Mouse (Mus musculus) limb, embryonic 11.5 days (tissue): ENCODE results near the gene Cdca3. TPM values are rescaled to one million over a fixed set of nuclear protein-coding genes. Genes with fewer than 3 reads are reported as not detected.

Experiments used
- ATAC-seq: fragments of 200-750 bp; cut with Nextera tagmentation; 2 replicates; pipeline ENCODE4 v1.8.0; 2017; ENCODE audit warnings: low read depth; ENCODE audit not compliant: insufficient number of reproducible peaks, low FRiP score, low TSS enrichment
- DNase-seq: peaks from one replicate; pipeline ENCODE4 v3.0.0-alpha.2; 2015; ENCODE audit warnings: low spot score
- H3K27ac ChIP-seq: fragments of 300-500 bp; sonication (generic); replicated peaks from 2 replicates; pipeline ENCODE4 v1.5.1; 2014; ENCODE audit warnings: low read depth, mild to moderate bottlenecking, low read length
- H3K27me3 ChIP-seq: fragments of 300-500 bp; sonication (generic); 2 replicates; pipeline ENCODE4 v1.6.1; 2014; ENCODE audit warnings: mild to moderate bottlenecking, low read length, mixed read lengths; ENCODE audit not compliant: control insufficient read depth, insufficient read depth
- H3K36me3 ChIP-seq: fragments of 300-500 bp; sonication (generic); 2 replicates; pipeline ENCODE4 v1.6.1; 2014; ENCODE audit warnings: mild to moderate bottlenecking, low read length, moderate library complexity, mixed read lengths; ENCODE audit not compliant: control insufficient read depth, insufficient read depth
- H3K4me1 ChIP-seq: fragments of 300-500 bp; sonication (generic); 2 replicates; pipeline ENCODE4 v1.6.1; 2014; ENCODE audit warnings: low read length, mixed read lengths; ENCODE audit not compliant: control insufficient read depth, insufficient read depth
- H3K4me2 ChIP-seq: fragments of 300-500 bp; sonication (generic); 2 replicates; pipeline ENCODE4 v1.6.1; 2014; ENCODE audit warnings: low read depth, mild to moderate bottlenecking, moderate library complexity; ENCODE audit not compliant: severe bottlenecking
- H3K4me3 ChIP-seq: fragments of 300-500 bp; sonication (generic); 2 replicates; pipeline ENCODE4 v1.5.1; 2014; ENCODE audit warnings: low read depth, low read length
- H3K9ac ChIP-seq: fragments of 300-500 bp; sonication (generic); 2 replicates; pipeline ENCODE4 v1.6.1; 2014; ENCODE audit warnings: mild to moderate bottlenecking, low read length
- H3K9me3 ChIP-seq: fragments of 300-500 bp; sonication (generic); 2 replicates; pipeline ENCODE4 v1.6.1; 2016; ENCODE audit warnings: low read length; ENCODE audit not compliant: control insufficient read depth
- WGBS: fragments of 180-500 bp; shearing (Covaris S2); extraction: QIAGEN DNeasy Blood & Tissue Kit; methylation state at CpG from one replicate; pipeline ENCODE4 v1.1.7; 2014; 5-methylcytosine and 5-hydroxymethylcytosine counted together
- polyA plus RNA-seq: library from polyadenylated mRNA; unstranded; fragments of >200 nt; fragmentation: Nextera tagmentation; extraction: Ambion mirVana; gene quantifications from 2 replicates; pipeline ENCODE4 v1.2.1, GENCODE M21; 2014

Cdca3 gene
- polyA plus RNA-seq, 1 experiment from 2014 or later = 243 TPM

GRCm38 (mm10) chr6:124811403-124811665 is 18.0 kb upstream of the Cdca3 start:
- no peak overlapping the region for H3K4me2 ChIP-seq
- peaks cover 9% of the 10 kb centered on the region for H3K36me3 ChIP-seq
- H3K27ac ChIP-seq = no peak overlapping the region
- peaks cover 19% of the 10 kb centered on the region; the same call in 1 of the 2 replicates for H3K4me1 ChIP-seq
- ATAC-seq = no peak
- H3K9me3 ChIP-seq = no peaks in the 10 kb centered on the region
- DNase-seq = no peak
- 92% methylated on average over 4 of the region's 4 CpGs for WGBS
- no peak overlapping the region for H3K4me3 ChIP-seq
- H3K9ac ChIP-seq = no peak overlapping the region
- H3K27me3 ChIP-seq = no peaks in the 10 kb centered on the region

- ATAC-seq (no peak), DNase-seq (no peak)
- Histone ChIP-seq H3K4me1 (peaks cover 16% of the 10 kb centered on the region; the same call in 1 of the 2 replicates), H3K9ac (peak overlapping the region; percentile 22; the same call in 1 of the 2 replicates), H3K27ac (no peak overlapping the region), H3K27me3 (no peaks in the 10 kb centered on the region), H3K4me2 (peak overlapping the region; percentile 82), H3K9me3 (no peaks in the 10 kb centered on the region), H3K36me3 (peaks cover 11% of the 10 kb centered on the region), H3K4me3 (peak overlapping the region; percentile 91)
- 85% methylated on average over 24 of the region's 24 CpGs for WGBS
These were observed 17.4 kb upstream of the Cdca3 start for GRCm38 (mm10) chr6:124811701-124812560.

- WGBS = 26% methylated on average over 9 of the region's 9 CpGs
- peak overlapping the region; percentile 91 for H3K4me3 ChIP-seq
- H3K9me3 ChIP-seq = no peaks in the 10 kb centered on the region
- peaks cover 16% of the 10 kb centered on the region; the same call in 1 of the 2 replicates for H3K4me1 ChIP-seq
- H3K4me2 ChIP-seq = peak overlapping the region; percentile 82
- peaks cover 20% of the 10 kb centered on the region for H3K36me3 ChIP-seq
- no peaks in the 10 kb centered on the region for H3K27me3 ChIP-seq
- H3K27ac ChIP-seq = peak overlapping the region; percentile 82; the same call in 1 of the 2 replicates
- H3K9ac ChIP-seq = peak overlapping the region; percentile 83
- DNase-seq (no peak), ATAC-seq (no peak)
These were observed 16.5 kb upstream of the Cdca3 start for GRCm38 (mm10) chr6:124812848-124813247.

DNA sequence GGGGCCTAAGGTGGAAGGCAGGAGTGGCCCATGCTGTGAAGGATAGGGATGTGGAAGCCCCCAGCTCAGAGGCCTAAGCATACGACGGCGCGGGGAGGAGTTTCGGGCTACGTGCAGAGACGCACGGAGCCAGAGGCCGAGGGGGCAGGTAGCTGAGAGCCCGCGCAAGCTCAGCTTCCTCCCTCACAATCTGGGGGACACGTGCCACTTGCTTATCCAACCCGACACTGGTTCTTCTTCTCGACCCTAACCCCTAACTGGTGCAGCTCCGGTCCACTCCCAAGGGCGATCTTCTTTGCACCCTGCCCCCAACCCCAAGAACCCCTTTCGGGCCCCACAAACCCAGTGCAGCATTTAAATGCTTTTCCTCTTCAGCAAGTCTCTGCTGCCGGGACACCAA is 15.9 kb upstream of the Cdca3 start:
- under 1% methylated on average over 18 of the region's 18 CpGs for WGBS
- Histone ChIP-seq H3K27ac (peak overlapping the region; percentile 82), H3K9me3 (no peaks in the 10 kb centered on the region), H3K9ac (peak overlapping the region; percentile 83), H3K4me3 (peak overlapping the region; percentile 91), H3K4me2 (peak overlapping the region; percentile 82), H3K27me3 (no peaks in the 10 kb centered on the region), H3K4me1 (peaks cover 16% of the 10 kb centered on the region; the same call in 1 of the 2 replicates), H3K36me3 (peaks cover 26% of the 10 kb centered on the region)
- ATAC-seq (peak; percentile 58; the same call in 1 of the 2 replicates), DNase-seq (peak; percentile 83)

DNA sequence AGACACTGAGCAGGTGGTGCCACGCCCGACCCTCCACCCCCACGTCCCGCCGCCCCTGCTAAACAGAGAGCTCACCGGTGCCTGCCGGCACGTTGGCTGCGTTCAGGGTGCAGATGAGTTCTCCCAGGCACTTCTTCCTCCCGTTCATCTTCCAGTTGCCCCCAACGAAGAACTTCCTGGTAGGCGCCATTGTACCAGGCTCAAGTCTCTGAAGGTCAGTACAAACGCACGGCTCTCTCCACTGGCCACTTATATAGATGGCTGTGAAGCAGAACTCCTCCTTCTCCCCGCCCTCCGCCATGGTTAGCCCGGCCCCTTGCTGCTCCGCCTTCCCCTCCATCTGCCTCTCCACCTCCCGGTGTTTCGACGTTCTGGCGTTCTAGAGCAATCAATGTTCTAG is 15.4 kb upstream of the Cdca3 start, which contains the start of gene Tpi1:
Gene Tpi1 (minus strand): TSS at position 364 of the 400 bp plus-strand sequence.
- Histone ChIP-seq H3K36me3 (peaks cover 29% of the 10 kb centered on the region), H3K4me1 (peaks cover 16% of the 10 kb centered on the region; the same call in 1 of the 2 replicates)
- peak; percentile 92 for DNase-seq

GRCm38 (mm10) chr6:124814448-124814847 is 14.9 kb upstream of the Cdca3 start:
- H3K27ac ChIP-seq = no peak overlapping the region
- H3K36me3 ChIP-seq = peaks cover 32% of the 10 kb centered on the region
- 34% methylated on average over 8 of the region's 8 CpGs for WGBS
- DNase-seq (no peak), ATAC-seq (peak; percentile 45; the same call in 1 of the 2 replicates)
- H3K4me3 ChIP-seq = peak overlapping the region; percentile 91
- no peaks in the 10 kb centered on the region for H3K27me3 ChIP-seq
- peak overlapping the region; percentile 82 for H3K4me2 ChIP-seq
- H3K9me3 ChIP-seq = no peaks in the 10 kb centered on the region
- peaks cover 16% of the 10 kb centered on the region; the same call in 1 of the 2 replicates for H3K4me1 ChIP-seq
- no peak overlapping the region for H3K9ac ChIP-seq

More for the DNA sequence above, 15.4 kb upstream of the Cdca3 start, which contains the start of gene Tpi1:
- H3K27me3 ChIP-seq = no peaks in the 10 kb centered on the region
- H3K27ac ChIP-seq = peak within 1 kb of the TSS; percentile 82
- peak within 1 kb of the TSS; percentile 83 for H3K9ac ChIP-seq
- H3K4me2 ChIP-seq = peak within 1 kb of the TSS; percentile 82
- peak within 1 kb of the TSS; percentile 91 for H3K4me3 ChIP-seq
- under 1% methylated on average over 22 of the region's 22 CpGs for WGBS
- ATAC-seq = peak; percentile 84
- no peaks in the 10 kb centered on the region for H3K9me3 ChIP-seq

GRCm38 (mm10) chr6:124814858-124815774 is 14.2 kb upstream of the Cdca3 start:
- no peak for DNase-seq
- Histone ChIP-seq H3K4me3 (no peak overlapping the region), H3K27ac (no peak overlapping the region), H3K4me1 (peaks cover 12% of the 10 kb centered on the region; the same call in 1 of the 2 replicates), H3K9ac (no peak overlapping the region), H3K27me3 (no peaks in the 10 kb centered on the region), H3K36me3 (peaks cover 38% of the 10 kb centered on the region), H3K9me3 (no peaks in the 10 kb centered on the region), H3K4me2 (no peak overlapping the region; the same call in 1 of the 2 replicates)
- WGBS = 71% methylated on average over 9 of the region's 9 CpGs
- no peak for ATAC-seq

DNA sequence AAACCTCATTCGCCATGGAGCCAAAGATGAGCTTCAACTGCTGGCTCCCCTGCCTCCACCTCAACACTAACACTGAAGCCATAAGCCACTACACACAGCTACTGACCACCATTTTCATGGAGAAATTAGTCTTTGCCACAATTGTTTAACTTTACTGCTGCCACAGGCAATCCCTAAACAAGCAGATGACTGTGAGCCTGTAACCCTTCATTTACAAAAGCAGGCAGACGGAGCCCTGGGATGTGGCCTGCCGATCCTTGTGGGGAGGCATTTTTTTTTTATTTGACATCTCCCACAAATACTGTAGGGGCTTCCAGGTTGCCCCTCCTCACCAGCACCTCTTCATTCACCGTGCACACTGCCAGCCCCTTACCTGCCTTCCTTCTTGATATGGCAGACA is 12.7 kb upstream of the Cdca3 start:
- no peak overlapping the region for H3K27ac ChIP-seq
- DNase-seq (no peak), ATAC-seq (no peak)
- H3K4me2 ChIP-seq = no peak overlapping the region
- 92% methylated on average over 4 of the region's 4 CpGs for WGBS
- no peaks in the 10 kb centered on the region for H3K9me3 ChIP-seq
- no peaks in the 10 kb centered on the region for H3K27me3 ChIP-seq
- H3K4me3 ChIP-seq = no peak overlapping the region
- H3K36me3 ChIP-seq = peaks cover 44% of the 10 kb centered on the region
- peaks cover 12% of the 10 kb centered on the region; the same call in 1 of the 2 replicates for H3K4me1 ChIP-seq
- no peak overlapping the region for H3K9ac ChIP-seq
